Mouse (Mus musculus) splenic B cell, adult 2 months (primary cell): ENCODE measurements around the gene Vim.

Experiments used
- DNase-seq: peaks from one replicate; pipeline ENCODE4 v3.0.0-alpha.2; 2011; ENCODE audit warnings: low read depth, low spot score
- H3K27me3 ChIP-seq: 2 replicates; pipeline ENCODE4 v1.6.1; 2012; ENCODE audit warnings: mild to moderate bottlenecking, low read length, moderate library complexity, mixed read lengths; ENCODE audit not compliant: control insufficient read depth, poor library complexity, insufficient read depth, severe bottlenecking
- H3K36me3 ChIP-seq: 2 replicates; pipeline ENCODE4 v1.6.1; 2012; ENCODE audit warnings: mild to moderate bottlenecking, low read length, moderate library complexity, mixed read lengths; ENCODE audit not compliant: control insufficient read depth, poor library complexity, insufficient read depth, severe bottlenecking

The Vim gene

GRCm38 (mm10) chr2:13573408-13574065, at the start of gene Vim:
Vim (plus strand) TSS chr2:13573927.
- Histone ChIP-seq H3K36me3 (peaks cover 8% of the 10 kb centered on the region; the same call in 1 of the 2 replicates), H3K27me3 (no peaks in the 10 kb centered on the region)
- DNase-seq: peak; percentile 85

DNA sequence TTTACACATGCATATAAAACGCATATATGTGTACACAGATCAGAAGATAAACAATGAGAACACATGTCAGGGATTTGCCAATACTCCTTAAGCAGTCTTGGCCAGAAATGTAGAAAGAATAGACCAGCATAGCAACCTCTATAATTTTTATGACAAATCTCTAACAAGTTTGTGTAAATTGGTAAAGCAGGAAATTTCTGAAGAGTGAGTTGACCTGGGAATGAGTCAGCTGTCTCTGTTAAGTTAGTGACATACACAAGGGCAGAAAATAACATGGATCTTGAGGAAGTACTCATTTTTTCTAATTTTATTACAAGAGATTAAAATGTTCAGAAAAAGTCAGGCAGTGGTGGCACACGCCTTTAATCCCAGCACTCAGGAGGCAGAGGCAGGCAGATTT, 47.5 kb upstream of the Vim start:
- no peaks in the 10 kb centered on the region; the same call in 1 of the 2 replicates for H3K36me3 ChIP-seq
- H3K27me3 ChIP-seq: no peaks in the 10 kb centered on the region
- no peak for DNase-seq

GRCm38 (mm10) chr2:13527125-13527524, 46.6 kb upstream of the Vim start:
- no peak for DNase-seq
- Histone ChIP-seq H3K27me3 (no peaks in the 10 kb centered on the region), H3K36me3 (no peaks in the 10 kb centered on the region; the same call in 1 of the 2 replicates)

- H3K36me3 ChIP-seq: no peaks in the 10 kb centered on the region
- no peaks in the 10 kb centered on the region for H3K27me3 ChIP-seq
- DNase-seq: no peak
Observed at GRCm38 (mm10) chr2:13527531-13527930, 46.2 kb upstream of the Vim start.

DNA sequence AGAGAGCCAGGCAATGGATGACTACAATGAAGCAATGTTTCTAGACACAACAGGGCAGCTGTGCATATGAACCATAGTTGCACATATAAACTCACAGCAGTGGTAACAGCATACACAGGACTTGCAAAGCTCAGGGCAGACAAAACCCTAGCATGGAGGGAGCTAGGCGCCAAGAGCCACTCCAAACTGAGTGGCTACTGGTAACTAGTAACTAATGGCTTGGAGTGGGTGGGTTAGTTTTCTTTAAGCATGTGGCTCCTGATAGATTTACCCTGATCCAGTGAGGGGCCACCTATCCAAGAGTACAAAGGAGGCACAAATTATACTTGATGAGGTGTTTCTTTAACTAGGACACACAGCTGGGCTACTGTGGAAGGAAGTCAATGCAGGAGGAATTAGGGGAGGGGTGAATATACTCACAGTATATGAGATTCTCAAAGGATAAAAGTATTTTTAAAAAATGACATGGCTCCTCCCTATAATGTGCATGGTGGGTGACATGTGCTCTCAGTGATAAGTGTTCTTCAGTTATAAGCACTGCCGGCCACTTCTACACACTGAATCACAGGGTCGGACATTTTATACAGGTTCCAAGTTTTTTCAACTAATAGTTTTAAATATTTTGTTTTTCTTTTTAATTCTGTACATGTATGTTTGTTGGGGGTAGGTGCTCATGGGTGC, 44.3 kb upstream of the Vim start:
- no peak for DNase-seq
- H3K36me3 ChIP-seq: no peaks in the 10 kb centered on the region
- no peaks in the 10 kb centered on the region for H3K27me3 ChIP-seq

- DNase-seq: no peak
- H3K27me3 ChIP-seq: no peaks in the 10 kb centered on the region
Observed at GRCm38 (mm10) chr2:13530639-13531038, 43.1 kb upstream of the Vim start.

GRCm38 (mm10) chr2:13536747-13537146, 37.0 kb upstream of the Vim start:
- DNase-seq: peak; percentile 13
- H3K36me3 ChIP-seq: no peaks in the 10 kb centered on the region
- H3K27me3 ChIP-seq: no peaks in the 10 kb centered on the region

More at GRCm38 (mm10) chr2:13530639-13531038, 43.1 kb upstream of the Vim start:
- no peaks in the 10 kb centered on the region for H3K36me3 ChIP-seq

DNA sequence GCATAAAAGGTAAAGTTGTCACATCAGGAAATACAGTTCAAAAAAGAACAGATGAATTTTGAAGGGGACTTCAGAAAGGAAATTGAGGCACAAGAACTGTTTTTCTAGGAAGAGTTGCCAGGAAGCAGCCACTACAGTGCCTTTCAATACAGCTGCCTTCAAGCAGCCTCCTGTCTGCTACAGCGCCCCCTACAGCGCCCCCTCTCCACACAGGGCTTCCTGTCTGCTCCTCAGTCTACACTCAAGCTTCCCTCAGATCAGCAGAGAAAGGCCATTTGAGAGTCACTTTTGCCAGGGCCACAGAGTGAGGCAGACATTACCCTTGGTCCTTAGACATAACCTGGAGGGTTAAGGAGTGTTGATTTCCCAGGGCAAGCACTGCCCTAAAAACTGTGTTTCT, 36.0 kb upstream of the Vim start:
- DNase-seq: peak; percentile 56

GRCm38 (mm10) chr2:13538258-13538657, 35.5 kb upstream of the Vim start:
- DNase-seq: no peak
- H3K36me3 ChIP-seq: no peaks in the 10 kb centered on the region
- H3K27me3 ChIP-seq: no peaks in the 10 kb centered on the region

More for the DNA sequence above, 36.0 kb upstream of the Vim start:
- Histone ChIP-seq H3K36me3 (no peaks in the 10 kb centered on the region), H3K27me3 (no peaks in the 10 kb centered on the region)

DNA sequence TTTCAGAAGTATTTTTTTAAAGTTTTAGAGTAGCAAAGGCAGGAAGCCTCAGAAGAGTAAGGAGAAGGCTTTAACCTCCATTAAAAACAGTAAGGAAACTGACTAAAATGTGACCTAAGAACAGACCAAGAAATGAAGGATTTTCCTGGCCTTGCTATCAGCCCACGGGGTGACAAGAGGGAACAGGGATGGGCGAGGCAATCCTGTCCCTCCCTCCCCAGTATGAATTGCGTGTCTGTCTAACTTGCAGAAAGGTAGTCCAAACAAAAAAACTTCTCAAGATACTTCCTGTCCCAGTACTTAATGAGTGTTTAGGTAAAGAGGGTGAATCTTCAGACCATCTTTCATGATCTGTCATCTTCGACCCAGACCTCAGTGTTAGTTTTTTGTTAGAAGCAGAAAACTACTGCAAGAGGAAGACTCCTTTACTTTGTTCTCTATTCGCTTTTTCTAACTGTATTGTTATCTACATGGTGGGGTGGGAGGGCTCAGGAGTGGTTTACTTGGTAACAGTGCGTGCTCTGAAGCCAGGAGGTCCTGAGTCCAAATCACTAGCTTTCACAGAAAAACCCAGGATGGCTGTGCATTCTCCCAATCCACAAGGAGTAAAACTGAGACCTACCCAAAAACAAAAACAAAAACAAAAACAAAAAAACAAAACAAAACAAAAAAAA, 34.9 kb upstream of the Vim start:
- no peak for DNase-seq

DNA sequence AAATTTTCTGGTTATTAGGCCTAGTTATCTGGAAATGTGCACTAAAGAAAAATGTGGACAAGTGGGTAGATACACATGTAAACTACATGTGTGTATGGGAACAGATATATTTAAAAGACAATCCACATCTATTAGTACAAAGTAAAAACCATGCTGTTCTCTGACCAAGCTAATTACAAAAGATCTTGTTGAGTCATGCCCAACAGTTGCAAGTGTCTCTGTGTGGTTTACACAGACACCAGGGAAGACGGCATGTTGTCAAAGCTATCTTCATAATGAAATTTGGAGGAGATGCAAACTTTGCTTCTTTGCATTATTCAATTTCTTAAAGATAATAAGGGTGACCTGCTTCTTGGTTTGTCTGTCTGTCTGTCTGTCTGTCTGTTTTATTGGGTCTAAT, 33.9 kb upstream of the Vim start:
- H3K27me3 ChIP-seq: no peaks in the 10 kb centered on the region
- H3K36me3 ChIP-seq: no peaks in the 10 kb centered on the region
- no peak for DNase-seq

More for the DNA sequence above, 34.9 kb upstream of the Vim start:
- Histone ChIP-seq H3K27me3 (no peaks in the 10 kb centered on the region), H3K36me3 (no peaks in the 10 kb centered on the region)

GRCm38 (mm10) chr2:13543519-13544124, 30.1 kb upstream of the Vim start:
- no peaks in the 10 kb centered on the region for H3K36me3 ChIP-seq
- H3K27me3 ChIP-seq: no peaks in the 10 kb centered on the region
- DNase-seq: peak; percentile 22

DNA sequence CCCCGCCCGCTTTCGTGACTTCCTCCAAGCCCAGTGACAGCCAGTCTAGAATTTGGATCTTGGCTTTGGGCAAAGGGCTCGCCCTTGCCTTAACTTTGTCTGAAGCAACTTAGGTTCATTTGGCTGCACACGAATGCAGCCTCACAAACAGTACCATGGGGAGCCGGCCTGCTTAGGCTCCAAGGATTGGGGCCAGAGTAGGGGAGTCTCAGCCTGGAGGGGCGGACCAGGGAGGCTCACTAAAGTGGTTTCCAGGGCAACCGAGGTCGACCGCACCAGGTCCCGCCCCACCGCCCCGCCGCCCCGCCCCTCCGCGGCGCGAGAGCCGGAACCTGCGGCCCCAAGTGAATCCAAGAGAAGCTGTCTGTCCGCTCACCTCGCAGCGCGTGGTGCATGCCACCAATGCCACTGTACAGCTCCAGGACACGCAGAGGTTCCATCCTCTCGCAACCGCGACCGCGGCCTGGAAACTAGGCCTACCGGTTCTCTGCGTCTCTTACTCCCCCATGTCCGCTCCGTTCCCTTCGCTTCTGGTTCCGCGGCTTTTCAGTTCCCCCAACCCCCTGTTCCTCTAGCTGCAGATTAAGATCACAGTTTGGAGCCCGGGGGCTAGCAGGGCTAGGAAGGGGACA, 29.4 kb upstream of the Vim start, which contains the start of gene Trdmt1:
Gene Trdmt1 (minus strand): TSS at position 476 of the 632 bp plus-strand sequence.
- H3K27me3 ChIP-seq: no peaks in the 10 kb centered on the region
- DNase-seq: peak; percentile 85
- H3K36me3 ChIP-seq: no peaks in the 10 kb centered on the region

- DNase-seq: no peak
- Histone ChIP-seq H3K36me3 (no peaks in the 10 kb centered on the region), H3K27me3 (no peaks in the 10 kb centered on the region)
Observed at GRCm38 (mm10) chr2:13548749-13549148, 25.0 kb upstream of the Vim start.
